14 mouse cellular contexts compared by ENCODE assay signal in genomic region chr9:32834751-32835625, GRCm38 (mm10).
A peak's percentile ranks its signal among the peaks of the same experiment; 100 is the strongest.
DNase-seq lines count a peak whose midpoint lies in the region; ATAC-seq and TF ChIP-seq lines count a peak whose summit lies in the region.
"Had no signal": no experiment of that assay in that cellular context is flagged by ENCODE, and none has a peak within 500 bp of the region (broad histone marks: within the 10 kb centered on the region; RNA-seq: fewer than 3 reads in every experiment).

No protein-coding gene starts in this region.

- TF ChIP-seq CTCF in liver, adult 2 months (IDR thresholded peaks at IDR 0.05; ENCODE audit: low read depth, low read length), result no peak

- H3K9ac ChIP-seq in liver, adult 2 months (ENCODE audit: low read depth, low read length), result no peak overlapping the region
- H3K9ac ChIP-seq in heart, embryonic 12.5 days, result no peak overlapping the region
- no peak overlapping the region for H3K9ac ChIP-seq in neural tube, embryonic 12.5 days
- H3K9ac ChIP-seq: lung, embryonic 14.5 days; stomach, embryonic 15.5 days had no signal

- H3K4me1 ChIP-seq in liver, adult 2 months (ENCODE audit: control insufficient read depth, insufficient read depth, low read length), result peaks cover 4% of the 10 kb centered on the region; the same call in 1 of the 2 replicates
- peaks cover 33% of the 10 kb centered on the region for H3K4me1 ChIP-seq in heart, embryonic 12.5 days (replicated peaks)
- peaks cover 11% of the 10 kb centered on the region for H3K4me1 ChIP-seq in neural tube, embryonic 12.5 days

- peak overlapping the region; percentile 43; the same call in 1 of the 2 replicates for H3K27ac ChIP-seq in liver, adult 2 months (replicated peaks; ENCODE audit: insufficient read depth, low read depth, low read length)
- no peak overlapping the region for H3K27ac ChIP-seq in heart, embryonic 12.5 days (ENCODE audit: poor library complexity, severe bottlenecking)
- no peak overlapping the region for H3K27ac ChIP-seq in neural tube, embryonic 12.5 days
- H3K27ac ChIP-seq: left cerebral cortex, adult 2 months; stomach, embryonic 15.5 days had no signal

- 0 out of 2 replicates have a peak, but pooled peaks cover 6% of the 10 kb centered on the region for H3K9me3 ChIP-seq in heart, embryonic 12.5 days (replicated peaks)
- H3K9me3 ChIP-seq in neural tube, embryonic 12.5 days, result no peaks in the 10 kb centered on the region
- H3K9me3 ChIP-seq: stomach, embryonic 15.5 days had no signal

- no peak overlapping the region for H3K4me3 ChIP-seq in liver, adult 2 months (ENCODE audit: insufficient read depth, low read depth, low read length)
- no peak overlapping the region for H3K4me3 ChIP-seq in heart, embryonic 12.5 days
- no peak overlapping the region for H3K4me3 ChIP-seq in neural tube, embryonic 12.5 days
- H3K4me3 ChIP-seq: erythroblast, embryonic 14.5 days; left cerebral cortex, adult 2 months; stomach, embryonic 15.5 days had no signal

- 77% methylated on average over 13 of the region's 13 CpGs for WGBS in liver, adult 2 months
- WGBS in heart, embryonic 12.5 days, result 40% methylated on average over 13 of the region's 13 CpGs
- 30% methylated on average over 13 of the region's 13 CpGs for WGBS in neural tube, embryonic 12.5 days

- peak overlapping the region; percentile 33; the same call in 1 of the 2 replicates for H3K4me2 ChIP-seq in heart, embryonic 12.5 days
- H3K4me2 ChIP-seq in neural tube, embryonic 12.5 days (replicated peaks), result no peak overlapping the region
- H3K4me2 ChIP-seq: lung, embryonic 14.5 days; stomach, embryonic 15.5 days had no signal

- H3K27me3 ChIP-seq in liver, adult 2 months (ENCODE audit: control insufficient read depth, insufficient read depth, low read length), result no peaks in the 10 kb centered on the region
- H3K27me3 ChIP-seq in heart, embryonic 12.5 days (replicated peaks), result no peaks in the 10 kb centered on the region
- no peaks in the 10 kb centered on the region for H3K27me3 ChIP-seq in neural tube, embryonic 12.5 days (replicated peaks)
- H3K27me3 ChIP-seq: stomach, embryonic 15.5 days had no signal

- TF ChIP-seq POLR2A in liver, adult 2 months (IDR thresholded peaks at IDR 0.05; ENCODE audit: extremely low read depth, insufficient read depth, low read length), result no peak

- no peak for ATAC-seq in heart, embryonic 12.5 days (ENCODE audit: insufficient number of reproducible peaks, low FRiP score)
- ATAC-seq in neural tube, embryonic 12.5 days (ENCODE audit: low FRiP score, low read depth), result peak; percentile 29; the same call in 1 of the 2 replicates

- H3K36me3 ChIP-seq in liver, adult 2 months (ENCODE audit: control insufficient read depth, insufficient read depth, low read length), result no peaks in the 10 kb centered on the region
- H3K36me3 ChIP-seq in heart, embryonic 12.5 days, result no peaks in the 10 kb centered on the region
- no peaks in the 10 kb centered on the region for H3K36me3 ChIP-seq in neural tube, embryonic 12.5 days
- H3K36me3 ChIP-seq: stomach, embryonic 15.5 days had no signal

- DNase-seq in adrenal gland, postnatal 14 days, result peak; percentile 11
- no peak for DNase-seq in adrenal gland, postnatal 36 days
- peak; percentile 20 for DNase-seq in liver, adult 2 months (ENCODE audit: extremely low read depth, low read depth, low spot score)
- DNase-seq in liver, result no peak
- no peak for DNase-seq in c-Kit-positive CD71-positive TER-119-positive erythroid progenitor cells, embryonic 14.5 days (ENCODE audit: low spot score)
- no peak for DNase-seq in left cerebral cortex, postnatal 4 days
- DNase-seq: adrenal gland, postnatal 25 days; cerebellum, adult 9-11 months; lung, embryonic 14.5 days had no signal

- no peaks in the 10 kb centered on the region for H3K79me2 ChIP-seq in liver, adult 2 months (ENCODE audit: control insufficient read depth, insufficient read depth, low read length)

- intact Hi-C loops in left cerebral cortex, postnatal 4 days (cut with DNase I), result no loop called here

Comparison
In these comparisons a context has a peak if more than half of its experiments do, and no peak if none do; other contexts are left out.
1. DNase-seq: peak in adrenal gland, postnatal 14 days (single experiment) and liver, adult 2 months (single experiment); none in adrenal gland, postnatal 36 days (0 of 2), liver (single experiment), c-Kit-positive CD71-positive TER-119-positive erythroid progenitor cells, embryonic 14.5 days (single experiment) and left cerebral cortex, postnatal 4 days (single experiment).